Mouse (Mus musculus) adrenal gland, postnatal 25 days (tissue): ENCODE results near the gene Ddx49. TPM values are rescaled to one million over a fixed set of nuclear protein-coding genes. Genes with fewer than 3 reads are reported as not detected.
A peak's percentile ranks its signal among the peaks of the same experiment; 100 is the strongest.

ENCODE experiments used
- DNase-seq: peaks from one replicate; pipeline ENCODE4 v3.0.0; 2021; ENCODE audit warnings: mixed read lengths
- total RNA-seq: library from RNA; stranded (reverse); gene quantifications from 2 replicates; pipeline ENCODE4 v1.2.3, GENCODE M21; 2021

Gene Ddx49
- total RNA-seq, 1 experiment from 2014 or later: 64.7 TPM

GRCm38 (mm10) chr8:70316511-70317504 lies 14.5 kb upstream of the Ddx49 start:
- DNase-seq: peak; percentile 41

- peak; percentile 69 for DNase-seq
Measured at GRCm38 (mm10) chr8:70315624-70316510, 13.6 kb upstream of the Ddx49 start, which contains the start of gene Cers1. TSS of gene Cers1 (plus strand) at chr8:70315775.

DNA sequence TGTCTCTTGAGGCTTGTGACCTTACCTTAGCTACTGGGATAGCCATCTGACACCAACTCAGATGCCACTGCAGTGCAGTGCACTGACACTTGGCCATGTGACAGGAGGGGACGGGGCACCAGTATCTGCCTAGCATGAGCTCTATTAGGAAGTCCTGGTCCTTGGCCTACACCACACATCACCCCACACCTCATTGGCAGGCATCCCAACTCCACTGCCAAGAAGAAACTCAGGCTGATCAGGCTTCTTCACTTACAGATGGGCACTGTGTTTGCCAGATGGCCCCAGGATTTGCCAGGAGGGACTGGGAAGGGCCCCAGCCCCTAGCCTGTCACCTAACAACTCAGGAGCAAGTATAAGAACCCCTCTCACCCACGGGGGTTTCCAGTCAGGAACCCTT lies 11.1 kb upstream of the Ddx49 start:
- DNase-seq: peak; percentile 42

- no peak for DNase-seq
Measured at GRCm38 (mm10) chr8:70309311-70309710, 7.0 kb upstream of the Ddx49 start.

- DNase-seq: no peak
Measured at GRCm38 (mm10) chr8:70302901-70303300, 612 bp upstream of the Ddx49 start.

DNA sequence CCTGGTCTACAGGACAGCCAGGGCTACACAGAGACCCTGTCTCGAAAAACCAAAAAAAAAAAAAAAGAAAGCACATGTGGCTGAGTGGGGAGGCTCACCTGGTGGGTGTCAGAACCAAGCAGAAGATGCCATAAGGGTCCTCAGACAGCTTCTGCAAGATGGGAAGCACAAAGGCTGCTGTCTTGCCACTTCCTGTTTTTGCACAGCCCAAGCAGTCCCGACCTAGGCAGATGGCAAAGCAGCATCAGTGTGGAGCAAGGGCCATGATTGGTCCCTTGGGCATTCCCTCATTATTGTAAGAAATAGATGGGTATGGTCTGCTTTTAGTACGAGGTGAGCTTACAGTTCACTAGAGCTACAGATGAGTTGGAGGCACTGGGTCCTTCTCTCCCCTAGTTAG lies 1.4 kb downstream of the Ddx49 start:
- DNase-seq: no peak

DNA sequence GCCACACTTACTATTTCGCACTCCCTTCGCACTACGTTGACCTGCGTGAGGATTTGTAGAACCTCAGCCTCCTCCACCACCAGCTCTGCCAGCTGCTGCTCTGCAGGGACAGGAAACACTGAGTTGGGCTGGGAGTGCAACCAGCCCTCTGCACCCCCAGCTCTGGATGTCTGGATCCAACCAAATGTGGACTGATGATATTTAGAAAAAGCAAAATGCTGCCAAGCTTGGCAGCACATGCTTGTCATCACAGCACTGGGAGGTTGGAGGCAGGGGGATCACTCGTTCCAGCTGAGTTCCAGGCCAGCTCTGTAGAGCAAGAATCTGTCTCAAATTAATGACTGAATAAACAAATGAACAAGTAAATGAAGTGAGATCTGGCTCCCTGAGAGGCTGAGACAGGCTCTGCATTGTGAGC lies 8.3 kb downstream of the Ddx49 start:
- no peak for DNase-seq

DNA sequence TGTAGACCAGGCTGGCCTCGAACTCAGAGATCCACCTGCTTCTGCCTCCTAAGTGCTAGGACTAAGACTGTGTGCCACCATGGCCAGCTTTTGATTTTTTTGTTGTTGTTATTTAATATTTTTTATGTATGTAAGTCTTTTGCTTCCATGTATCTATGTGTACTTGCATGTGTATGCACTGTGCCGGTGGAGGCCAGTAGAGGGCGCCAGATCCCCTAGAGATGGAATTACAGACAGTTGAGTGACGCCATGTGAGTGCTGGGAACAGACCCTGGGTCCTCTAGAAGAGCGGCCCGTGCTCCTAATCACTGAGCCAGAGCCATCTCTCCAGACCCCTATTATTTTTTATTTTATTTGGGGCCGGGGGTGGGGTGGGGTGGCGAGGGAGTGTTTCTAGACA lies 15.6 kb downstream of the Ddx49 start:
- DNase-seq: no peak

DNA sequence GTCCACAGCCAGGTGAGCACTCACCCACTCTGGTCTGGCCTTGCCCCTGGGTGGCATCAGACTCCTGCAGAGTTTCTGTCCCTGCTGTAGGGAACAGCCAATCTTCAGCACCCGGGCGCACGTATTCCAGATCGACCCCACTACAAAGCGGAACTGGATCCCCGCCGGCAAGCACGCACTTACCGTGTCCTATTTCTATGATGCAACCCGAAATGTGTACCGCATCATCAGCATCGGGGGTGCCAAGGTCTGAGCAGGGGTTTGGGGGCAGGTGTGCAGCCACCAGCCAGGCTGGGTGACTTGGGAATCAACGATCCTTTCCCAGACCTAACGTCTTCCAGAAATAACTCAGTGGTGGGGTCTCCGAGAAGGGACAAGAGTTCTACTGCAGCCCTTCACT lies 17.0 kb downstream of the Ddx49 start:
- DNase-seq: no peak

- no peak for DNase-seq
Measured at GRCm38 (mm10) chr8:70284421-70284820, 17.9 kb downstream of the Ddx49 start.

- DNase-seq: peak; percentile 41
Measured at GRCm38 (mm10) chr8:70283136-70284077, 18.9 kb downstream of the Ddx49 start.

DNA sequence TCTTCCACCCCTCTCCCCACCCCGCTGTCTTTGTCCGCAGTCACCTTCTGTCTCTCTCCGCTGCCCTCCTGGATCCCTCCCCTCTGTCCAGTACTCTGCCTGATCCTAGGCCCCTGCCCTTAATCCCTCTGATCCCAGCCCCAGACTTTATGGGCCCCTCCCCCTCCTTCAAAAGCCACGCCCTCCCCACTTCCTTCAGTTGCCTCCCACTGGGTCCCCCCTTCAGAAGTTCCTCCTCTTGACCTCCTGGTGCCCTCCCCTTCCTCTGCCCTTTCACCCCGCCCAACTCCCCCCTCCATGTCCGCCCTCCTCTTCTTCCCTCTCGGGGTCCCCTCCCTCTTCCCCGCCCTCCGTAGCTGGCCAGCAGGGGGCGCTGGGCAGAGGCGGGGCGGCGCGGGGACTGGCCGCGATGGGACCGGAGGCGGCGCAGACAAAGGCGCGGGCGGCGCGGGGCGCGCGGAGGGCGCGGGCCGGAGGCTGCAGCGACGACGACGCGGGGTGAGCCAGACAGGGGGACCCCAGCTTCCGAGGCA lies 19.6 kb downstream of the Ddx49 start, which contains the start of gene Homer3:
Gene Homer3, plus strand, starts transcription at position 225 of the 533 bp plus-strand sequence.
- DNase-seq: peak; percentile 91

- DNase-seq: no peak
Measured at GRCm38 (mm10) chr8:70281001-70281400, 21.3 kb downstream of the Ddx49 start.

DNA sequence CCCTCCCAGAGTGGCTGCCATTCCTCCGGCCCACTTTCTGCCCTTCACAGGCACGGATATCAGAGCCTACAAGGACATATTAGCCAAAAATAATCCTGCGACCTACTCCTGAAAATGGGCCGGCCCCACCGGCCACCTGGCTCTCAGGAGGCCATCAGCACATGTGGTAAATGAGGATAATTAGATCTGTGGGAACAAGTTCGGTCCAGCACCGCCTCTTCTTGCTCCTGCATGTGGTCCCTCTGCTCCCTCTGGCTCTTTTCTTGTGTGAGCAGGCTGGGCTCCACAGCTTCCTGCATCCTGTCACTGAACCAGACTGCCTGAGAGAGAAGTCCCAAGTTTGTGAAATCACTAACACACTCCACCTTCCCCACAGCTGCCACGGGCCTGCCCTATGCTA lies 23.0 kb downstream of the Ddx49 start:
- no peak for DNase-seq

DNA sequence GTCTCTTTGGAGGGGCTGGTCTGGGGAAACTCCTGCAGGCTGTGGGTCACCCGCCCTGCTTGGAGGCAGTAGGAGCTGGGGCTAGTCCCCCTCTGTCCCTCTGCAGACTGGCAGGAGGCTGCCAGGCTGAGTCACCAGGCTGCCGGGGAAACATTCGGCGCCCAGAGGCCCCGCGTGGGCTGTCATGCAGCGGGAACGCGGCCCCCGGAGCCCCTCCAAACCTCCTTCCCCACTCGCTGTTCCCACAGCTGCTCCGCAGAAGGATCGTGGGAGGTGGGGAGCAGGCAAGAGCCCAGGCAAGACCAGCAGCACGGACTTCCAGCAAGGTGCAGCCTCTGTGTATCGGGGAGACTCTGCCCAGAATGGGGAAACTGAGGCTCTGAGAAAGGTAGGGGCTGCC lies 24.1 kb downstream of the Ddx49 start:
- no peak for DNase-seq

DNA sequence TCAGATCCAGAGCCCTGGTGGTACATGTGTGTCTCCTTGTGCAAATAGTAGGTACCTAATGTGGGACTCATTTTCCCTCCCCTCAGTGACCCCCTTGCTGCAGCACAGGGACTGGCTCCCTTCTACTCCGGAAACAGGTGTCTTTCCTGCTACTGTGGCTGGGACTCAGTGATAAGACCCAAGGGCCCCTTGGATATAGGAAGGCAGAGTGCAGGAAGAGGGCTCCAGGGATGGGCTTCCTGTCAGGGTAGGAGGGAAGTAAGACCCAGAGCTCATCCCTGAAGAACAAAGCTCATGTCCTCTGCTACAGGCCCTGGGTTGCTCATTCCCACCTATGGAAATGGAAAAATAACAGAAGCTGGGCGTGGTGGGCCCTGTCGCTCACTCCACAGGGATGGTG lies 25.8 kb downstream of the Ddx49 start:
- DNase-seq: no peak

DNA sequence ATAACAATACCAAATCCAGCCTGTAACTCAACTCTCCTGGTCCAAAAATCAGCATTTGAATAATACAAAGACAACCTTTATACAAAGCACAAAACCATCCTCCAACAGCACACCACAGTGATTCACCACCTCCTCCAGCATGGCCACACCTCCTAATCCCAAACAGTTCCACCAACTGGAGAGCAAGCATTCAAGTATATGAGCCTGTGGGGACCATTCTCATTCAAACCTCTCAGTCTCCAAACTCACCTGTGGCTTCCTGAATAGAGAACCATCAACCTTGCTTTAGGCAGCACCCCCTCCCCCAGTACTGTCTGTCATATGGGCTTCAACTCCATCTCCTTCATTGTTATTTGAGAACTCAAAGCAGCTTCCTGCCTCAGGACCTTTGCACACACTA lies 27.9 kb downstream of the Ddx49 start:
- DNase-seq: no peak

DNA sequence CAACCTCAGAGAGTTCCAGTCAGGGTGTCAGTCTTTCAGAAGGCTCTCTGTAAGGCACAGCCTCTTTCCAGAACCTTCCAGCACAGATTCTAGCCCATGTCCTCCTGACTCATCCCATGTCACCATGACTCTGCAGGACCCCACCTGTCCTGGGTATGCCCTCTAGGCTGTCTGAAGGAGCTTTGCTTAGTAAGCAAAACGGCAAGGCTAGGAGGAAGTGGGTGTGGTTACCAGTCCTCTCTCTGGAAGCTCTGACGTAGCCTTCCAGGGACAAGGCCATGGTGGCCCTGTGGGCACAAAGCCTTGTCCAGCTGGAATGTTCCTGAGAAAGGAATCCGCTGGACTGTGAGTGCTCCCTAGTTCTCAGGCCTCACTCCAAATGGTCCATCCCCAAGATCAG lies 29.3 kb downstream of the Ddx49 start:
- no peak for DNase-seq

DNA sequence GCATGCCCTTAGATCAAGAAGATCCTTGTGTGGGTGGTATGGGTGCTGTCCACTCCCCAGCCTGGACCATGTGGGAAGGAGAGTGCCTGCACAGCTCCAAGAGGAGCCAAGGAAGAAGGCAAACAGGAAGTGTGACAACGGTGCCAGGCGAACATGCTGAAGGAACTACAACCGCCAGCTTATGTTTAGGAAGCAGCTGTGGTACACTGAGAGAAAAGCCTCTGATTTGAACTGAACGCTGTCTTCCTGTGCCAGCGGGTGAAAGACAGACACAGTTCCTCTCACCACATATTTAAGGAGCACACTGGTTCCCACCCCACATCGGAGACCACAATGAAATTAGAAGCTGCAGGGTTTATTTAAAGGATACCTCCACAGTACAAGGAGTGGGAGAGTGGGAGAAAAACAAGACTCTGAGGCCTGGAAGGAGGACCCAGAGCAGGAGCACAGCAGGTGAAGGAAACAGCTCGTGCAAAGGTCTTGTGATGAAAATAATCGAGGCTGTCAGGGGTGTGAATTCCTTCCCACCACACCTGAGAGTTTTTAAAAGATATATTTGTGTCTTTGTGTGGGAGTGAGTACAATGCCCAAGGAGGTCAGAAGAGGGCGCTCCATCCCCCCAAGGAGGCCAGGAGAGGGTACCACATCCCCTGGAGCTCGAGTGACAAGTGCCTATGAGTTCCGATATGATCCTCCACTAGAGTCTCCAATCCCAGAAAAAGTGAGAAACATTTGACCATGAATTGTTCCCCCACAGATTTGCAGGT lies 33.3 kb downstream of the Ddx49 start:
- DNase-seq: peak; percentile 26

- DNase-seq: no peak
Measured at GRCm38 (mm10) chr8:70268311-70268710, 34.0 kb downstream of the Ddx49 start.

DNA sequence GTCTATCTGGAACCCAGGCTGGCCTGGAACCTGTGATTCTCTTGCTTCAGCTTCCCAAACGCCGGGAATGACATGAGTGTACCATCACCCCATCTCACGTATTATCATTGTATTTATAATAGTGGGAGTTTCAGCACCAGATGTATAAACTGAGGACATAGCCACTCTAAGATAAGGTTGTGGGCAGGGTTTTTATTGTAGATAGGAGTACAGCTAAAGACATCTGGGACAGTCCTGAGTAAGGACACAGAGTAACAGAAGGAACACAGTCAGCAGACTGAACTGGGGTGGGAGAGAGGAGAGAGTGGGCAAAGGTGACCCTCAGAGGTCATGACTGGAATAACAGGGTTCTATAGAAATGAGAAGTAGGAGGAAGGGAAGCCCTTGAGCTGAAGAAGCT lies 34.6 kb downstream of the Ddx49 start:
- no peak for DNase-seq
